Mouse (Mus musculus): ENCODE results near the gene Gm42417. TPM values are rescaled to one million over a fixed set of nuclear protein-coding genes. Genes with fewer than 3 reads are reported as not detected.
A peak's percentile ranks its signal among the peaks of the same experiment; 100 is the strongest.

Gene Gm42417
- polyA plus RNA-seq, 1 experiment, result not detected

DNA sequence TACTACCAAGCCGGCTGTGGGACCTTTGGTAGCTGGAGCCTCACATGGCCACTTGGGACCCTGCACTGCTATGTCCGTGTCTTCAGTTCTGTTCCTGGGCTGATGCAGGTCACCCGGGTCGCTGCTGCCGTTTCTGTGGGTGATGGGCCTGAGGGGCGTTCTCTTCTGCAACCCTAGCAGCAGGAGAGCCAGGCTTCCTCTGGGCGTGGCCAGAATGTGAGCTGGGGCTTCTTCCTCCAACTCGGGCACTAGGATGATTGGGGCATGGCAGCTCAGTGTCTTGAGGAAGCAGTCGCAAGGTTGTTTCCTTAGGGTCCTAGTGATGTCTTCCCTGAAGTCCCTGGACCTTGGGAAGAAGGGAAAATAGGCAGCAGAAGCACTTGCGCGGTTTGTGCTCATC lies 19.6 kb downstream of the Gm42417 start:
- TF ChIP-seq CTCF (IDR thresholded peaks at IDR 0.05; ENCODE audit: insufficient read depth, low read length) (no peak), POLR2A (IDR thresholded peaks at IDR 0.05; ENCODE audit: borderline replicate concordance, extremely low read depth, low read depth, low read length) (no peak)
- DNase-seq, result no peak
- WGBS, result 71% methylated on average over 11 of the region's 11 CpGs

DNA sequence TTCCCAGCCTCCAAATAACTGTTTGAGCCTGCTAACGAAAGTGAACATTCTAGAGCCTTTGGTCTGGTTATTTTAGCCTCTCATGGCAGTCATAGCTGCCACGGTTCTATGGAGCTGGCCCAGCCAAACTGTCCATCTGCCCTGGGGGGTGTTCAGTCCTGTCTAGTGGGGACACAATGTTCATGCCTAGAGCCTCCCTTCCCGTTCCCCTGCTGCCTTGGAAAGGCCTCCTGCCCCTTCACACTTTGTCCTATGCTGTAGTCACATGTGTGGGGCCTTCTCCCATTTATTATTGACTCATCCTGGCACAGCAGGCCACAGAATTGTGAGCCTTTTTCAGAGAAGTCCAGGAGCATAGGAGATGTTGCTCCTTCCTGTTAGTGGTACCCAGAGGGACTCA lies 21.0 kb downstream of the Gm42417 start:
- TF ChIP-seq POLR2A (IDR thresholded peaks at IDR 0.05; ENCODE audit: borderline replicate concordance, extremely low read depth, low read depth, low read length) (no peak), CTCF (IDR thresholded peaks at IDR 0.05; ENCODE audit: insufficient read depth, low read length) (no peak)
- 71% methylated on average over 3 of the region's 3 CpGs for WGBS
- DNase-seq, result no peak
- Histone ChIP-seq H3K4me3 (replicated peaks; ENCODE audit: extremely low read depth, low read depth, low read length) (no peak overlapping the region), H3K4me1 (ENCODE audit: control insufficient read depth, insufficient read depth, low read length) (peaks cover 2% of the 10 kb centered on the region)

More for the DNA sequence above, 19.6 kb downstream of the Gm42417 start:
- Histone ChIP-seq H3K4me1 (ENCODE audit: control insufficient read depth, insufficient read depth, low read length) (peaks cover 2% of the 10 kb centered on the region), H3K4me3 (replicated peaks; ENCODE audit: extremely low read depth, low read depth, low read length) (no peak overlapping the region)

DNA sequence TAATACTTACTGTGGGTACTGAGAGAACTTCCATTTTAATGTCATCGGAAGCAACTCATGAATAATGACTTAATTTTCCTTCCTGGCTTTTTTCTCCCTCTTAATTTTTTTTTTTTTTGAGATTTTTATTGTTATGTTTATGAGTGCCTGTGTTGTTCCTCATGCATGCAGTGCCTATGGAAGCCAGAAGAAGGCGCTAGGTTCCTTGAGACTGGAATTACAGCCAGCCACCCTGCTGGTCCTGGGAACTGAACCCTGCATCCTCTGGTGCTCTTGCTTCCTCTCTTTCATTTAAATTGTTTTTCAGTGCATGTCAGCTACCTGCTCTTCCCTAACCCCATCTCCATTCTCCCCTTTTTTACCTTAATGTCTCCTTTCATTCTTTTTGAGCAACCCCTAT lies 25.5 kb downstream of the Gm42417 start:
- Histone ChIP-seq H3K4me1 (ENCODE audit: control insufficient read depth, insufficient read depth, low read length) (peaks cover 2% of the 10 kb centered on the region), H3K4me3 (replicated peaks; ENCODE audit: extremely low read depth, low read depth, low read length) (no peak overlapping the region)
- TF ChIP-seq POLR2A (IDR thresholded peaks at IDR 0.05; ENCODE audit: borderline replicate concordance, extremely low read depth, low read depth, low read length) (no peak), CTCF (IDR thresholded peaks at IDR 0.05; ENCODE audit: insufficient read depth, low read length) (peak; percentile 53)
- whole genome bisulfite sequencing, result 55% methylated on average over 2 of the region's 2 CpGs
- no peak for DNase-seq

DNA sequence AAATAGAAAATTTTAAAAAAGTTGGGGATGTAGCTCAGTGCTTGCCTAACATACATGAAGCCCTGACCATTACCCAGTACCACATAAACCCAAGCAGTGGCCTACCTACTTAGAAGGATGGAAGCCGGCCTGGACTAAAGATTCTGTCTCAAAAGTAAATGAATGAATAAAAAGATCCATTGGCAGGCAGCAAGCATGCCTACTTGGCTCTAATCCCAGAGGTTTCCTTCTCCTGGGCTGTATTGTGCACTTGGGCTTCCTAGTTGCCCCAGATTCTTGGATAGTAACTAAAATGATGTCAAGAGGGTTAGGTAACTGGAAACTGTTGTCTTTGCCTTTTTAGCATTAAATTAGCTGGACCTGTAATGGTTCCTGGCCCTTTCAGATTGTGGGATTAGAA lies 25.9 kb downstream of the Gm42417 start:
- TF ChIP-seq POLR2A (IDR thresholded peaks at IDR 0.05; ENCODE audit: borderline replicate concordance, extremely low read depth, low read depth, low read length) (no peak), CTCF (IDR thresholded peaks at IDR 0.05; ENCODE audit: insufficient read depth, low read length) (no peak)
- Histone ChIP-seq H3K4me3 (replicated peaks; ENCODE audit: extremely low read depth, low read depth, low read length) (no peak overlapping the region), H3K4me1 (ENCODE audit: control insufficient read depth, insufficient read depth, low read length) (peaks cover 2% of the 10 kb centered on the region)
- DNase-seq, result no peak
- 9% methylated on average over 1 of the region's 1 CpGs for WGBS

- H3K4me3 ChIP-seq (replicated peaks; ENCODE audit: extremely low read depth, low read depth, low read length), result peak overlapping the region; percentile 87
- TF ChIP-seq CTCF (IDR thresholded peaks at IDR 0.05; ENCODE audit: insufficient read depth, low read length), result no peak
- no peak for TF ChIP-seq POLR2A (IDR thresholded peaks at IDR 0.05; ENCODE audit: borderline replicate concordance, extremely low read depth, low read depth, low read length)
- peaks cover 2% of the 10 kb centered on the region for H3K4me1 ChIP-seq (ENCODE audit: control insufficient read depth, insufficient read depth, low read length)
- DNase-seq, result no peak
- WGBS, result 3% methylated on average over 16 of the region's 16 CpGs
Measured at GRCm38 (mm10) chr1:36512966-36513280, 26.3 kb downstream of the Gm42417 start.

DNA sequence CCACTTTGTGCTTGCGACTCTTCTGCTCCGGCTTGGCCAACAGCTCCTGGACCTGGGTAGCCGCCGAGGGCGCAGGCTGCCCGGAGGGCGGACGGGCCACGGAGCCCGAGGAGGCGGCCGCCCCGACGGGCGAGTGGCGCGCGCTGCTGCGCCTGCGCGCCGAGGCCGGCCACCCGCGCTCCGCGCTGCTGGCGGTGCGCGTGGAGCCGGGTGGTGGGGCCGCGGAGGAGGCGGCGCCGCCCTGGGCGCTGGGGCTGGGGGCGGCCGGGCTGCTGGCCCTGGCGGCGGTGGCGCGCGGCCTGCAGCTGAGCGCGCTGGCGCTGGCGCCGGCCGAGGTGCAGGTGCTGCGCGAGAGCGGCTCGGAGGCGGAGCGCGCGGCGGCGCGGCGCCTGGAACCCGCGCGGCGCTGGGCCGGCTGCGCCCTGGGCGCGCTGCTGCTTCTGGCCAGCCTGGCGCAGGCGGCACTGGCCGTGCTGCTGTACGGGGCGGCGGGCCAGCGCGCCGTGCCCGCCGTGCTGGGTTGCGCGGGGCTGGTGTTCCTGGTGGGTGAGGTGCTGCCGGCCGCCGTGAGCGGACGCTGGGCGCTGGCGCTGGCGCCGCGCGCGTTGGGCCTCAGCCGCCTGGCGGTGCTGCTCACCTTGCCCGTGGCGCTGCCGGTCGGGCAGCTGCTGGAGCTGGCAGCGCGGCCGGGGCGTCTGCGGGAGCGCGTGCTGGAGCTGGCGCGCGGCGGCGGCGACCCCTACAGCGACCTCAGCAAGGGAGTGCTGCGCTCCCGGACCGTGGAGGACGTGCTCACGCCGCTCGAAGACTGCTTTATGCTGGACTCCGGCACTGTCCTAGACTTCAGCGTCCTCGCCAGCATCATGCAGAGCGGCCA lies 26.9 kb downstream of the Gm42417 start:
- 9% methylated on average over 124 of the region's 126 CpGs for WGBS
- TF ChIP-seq POLR2A (IDR thresholded peaks at IDR 0.05; ENCODE audit: borderline replicate concordance, extremely low read depth, low read depth, low read length) (no peak), CTCF (IDR thresholded peaks at IDR 0.05; ENCODE audit: insufficient read depth, low read length) (no peak)
- peaks cover 2% of the 10 kb centered on the region for H3K4me1 ChIP-seq (ENCODE audit: control insufficient read depth, insufficient read depth, low read length)
- peak overlapping the region; percentile 87 for H3K4me3 ChIP-seq (replicated peaks; ENCODE audit: extremely low read depth, low read depth, low read length)
- DNase-seq, result peak; percentile 43

GRCm38 (mm10) chr1:36511289-36512021 lies 27.8 kb downstream of the Gm42417 start, which contains the start of gene Cnnm3:
Gene Cnnm3 (plus strand): TSS chr1:36511867.
- WGBS, result 2% methylated on average over 51 of the region's 51 CpGs
- H3K4me1 ChIP-seq (ENCODE audit: control insufficient read depth, insufficient read depth, low read length), result peaks cover 2% of the 10 kb centered on the region
- peak; percentile 89 for TF ChIP-seq POLR2A (IDR thresholded peaks at IDR 0.05; ENCODE audit: borderline replicate concordance, extremely low read depth, low read depth, low read length)
- TF ChIP-seq CTCF (IDR thresholded peaks at IDR 0.05; ENCODE audit: insufficient read depth, low read length), result peak; percentile 63
- peak within 1 kb of the TSS; percentile 87 for H3K4me3 ChIP-seq (replicated peaks; ENCODE audit: extremely low read depth, low read depth, low read length)
- peak; percentile 100 for DNase-seq

- DNase-seq, result no peak
- 48% methylated on average over 5 of the region's 5 CpGs for WGBS
- TF ChIP-seq CTCF (IDR thresholded peaks at IDR 0.05; ENCODE audit: insufficient read depth, low read length) (no peak), POLR2A (IDR thresholded peaks at IDR 0.05; ENCODE audit: borderline replicate concordance, extremely low read depth, low read depth, low read length) (no peak)
- no peaks in the 10 kb centered on the region for H3K4me1 ChIP-seq (ENCODE audit: control insufficient read depth, insufficient read depth, low read length)
- H3K4me3 ChIP-seq (replicated peaks; ENCODE audit: extremely low read depth, low read depth, low read length), result no peak overlapping the region
Measured at GRCm38 (mm10) chr1:36508238-36508637, 31.0 kb downstream of the Gm42417 start.

DNA sequence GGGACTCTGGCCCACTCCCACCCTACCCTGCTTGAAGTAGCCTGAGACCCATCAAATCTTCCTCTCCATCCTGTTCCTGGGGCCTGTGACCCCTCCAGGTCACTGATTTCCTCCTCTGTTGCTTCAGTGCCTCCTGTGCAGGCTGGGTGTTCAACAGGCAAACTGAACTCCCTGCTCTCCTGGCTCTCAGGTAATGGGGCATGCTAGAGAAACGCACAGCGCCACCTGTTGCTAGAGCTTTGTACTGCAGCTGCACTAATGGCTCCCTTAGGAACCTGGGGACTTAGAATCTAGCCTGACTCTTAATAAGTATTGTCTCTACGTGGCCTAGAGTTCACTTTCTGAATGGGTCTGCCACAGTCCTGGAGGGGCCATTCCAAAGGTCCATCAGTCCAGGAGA lies 38.0 kb downstream of the Gm42417 start:
- 6% methylated on average over 3 of the region's 3 CpGs for WGBS
- H3K4me1 ChIP-seq (ENCODE audit: control insufficient read depth, insufficient read depth, low read length), result no peaks in the 10 kb centered on the region
- no peak overlapping the region for H3K4me3 ChIP-seq (replicated peaks; ENCODE audit: extremely low read depth, low read depth, low read length)
- TF ChIP-seq CTCF (IDR thresholded peaks at IDR 0.05; ENCODE audit: insufficient read depth, low read length) (peak; percentile 97), POLR2A (IDR thresholded peaks at IDR 0.05; ENCODE audit: borderline replicate concordance, extremely low read depth, low read depth, low read length) (no peak)
- peak; percentile 82 for DNase-seq
